Mouse (Mus musculus) heart, postnatal 0 days (tissue): ENCODE measurements at regions not wholly inside any gene's neighbourhood (a gene's known extent, or its start where the extent isn't known, plus 50 kb on each side); places are given as distances from the start of the nearest gene placed in this dataset.

ENCODE experiments used
- CTCF ChIP-seq: IDR thresholded peaks from 2 replicates; pipeline ENCODE4 v1.5.1; 2016; ENCODE audit warnings: antibody characterized with exemption, control low read depth, low read depth
- EP300 ChIP-seq: IDR thresholded peaks from 2 replicates; pipeline ENCODE4 v1.6.1; 2016; ENCODE audit warnings: antibody characterized with exemption, low read depth

- TF ChIP-seq CTCF (no peak), EP300 (no peak)
Measured at GRCm38 (mm10) chr3:157759856-157760255, 165.0 kb downstream of the Cth start.
